Mouse (Mus musculus) ES-E14 (cell line): Measurements from ENCODE around the gene Cox8a.

Experiments used
- CHD2 ChIP-seq: IDR thresholded peaks from 2 replicates; pipeline ENCODE4 v1.6.1; 2014; ENCODE audit warnings: mild to moderate bottlenecking, low read depth, low read length, inconsistent platforms
- HCFC1 ChIP-seq: IDR thresholded peaks from 2 replicates; pipeline ENCODE4 v1.6.1; 2012; ENCODE audit warnings: low read length, inconsistent platforms, borderline replicate concordance; ENCODE audit not compliant: insufficient read depth
- ZC3H11A ChIP-seq: IDR thresholded peaks from 2 replicates; pipeline ENCODE4 v1.6.1; 2012; ENCODE audit warnings: low read depth, mild to moderate bottlenecking, inconsistent platforms, low read length, borderline replicate concordance
- ZNF384 ChIP-seq: IDR thresholded peaks from 2 replicates; pipeline ENCODE4 v1.6.1; 2012; ENCODE audit warnings: low read depth, low read length, inconsistent platforms

DNA sequence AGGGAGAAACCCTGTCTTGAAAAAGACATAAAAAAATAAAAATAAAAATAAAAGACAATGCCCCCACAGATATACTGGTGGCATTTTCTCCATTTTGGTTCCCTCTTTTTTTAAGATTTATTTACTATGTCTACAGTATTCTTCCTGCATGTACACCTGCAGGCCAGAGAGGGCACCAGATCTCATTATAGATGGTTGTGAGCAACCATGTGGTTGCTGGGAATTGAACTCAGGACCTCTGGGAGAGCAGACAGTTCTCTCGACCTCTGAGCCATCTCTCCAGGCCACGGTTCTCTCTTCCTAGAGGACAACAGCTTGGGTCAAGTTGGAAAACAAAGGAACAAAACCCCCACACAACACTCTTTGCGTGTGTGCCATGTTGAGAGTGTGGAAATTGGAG lies 44.5 kb upstream of the Cox8a start:
- TF ChIP-seq HCFC1 (no peak), ZC3H11A (no peak), ZNF384 (no peak), CHD2 (no peak)
